Mouse (Mus musculus): ENCODE measurements around the gene Cmbl. TPM values are rescaled to one million over a fixed set of nuclear protein-coding genes. Genes with fewer than 3 reads are reported as not detected.

The Cmbl gene
- total and polyA plus RNA-seq, 2 experiments = 374 to 434 TPM

DNA sequence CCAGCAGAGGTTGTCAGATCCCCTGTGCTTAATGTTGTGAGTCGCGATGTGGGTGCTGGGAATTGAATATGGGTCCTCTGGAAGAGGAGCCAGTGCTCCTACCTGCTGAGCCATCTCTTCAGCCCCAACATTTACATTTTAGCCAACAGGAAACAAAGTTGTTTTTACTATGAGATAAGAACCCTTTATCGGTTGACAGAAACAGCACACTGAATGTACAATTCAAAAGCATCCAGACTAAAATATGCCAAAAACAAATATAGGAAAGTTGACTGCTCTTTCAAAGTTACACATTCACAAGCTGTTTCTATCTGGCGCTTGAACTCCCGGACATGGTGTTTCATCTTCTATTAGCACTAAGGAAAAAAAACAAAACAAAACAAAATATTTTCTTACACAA lies 20.9 kb downstream of the Cmbl start:
- no peak overlapping the region for H3K27ac ChIP-seq (replicated peaks; ENCODE audit: insufficient read depth, low read depth, low read length)
- peaks cover 34% of the 10 kb centered on the region for H3K36me3 ChIP-seq (ENCODE audit: control insufficient read depth, insufficient read depth, low read length)
- no peaks in the 10 kb centered on the region for H3K79me2 ChIP-seq (ENCODE audit: control insufficient read depth, insufficient read depth, low read length)
- no peak overlapping the region for H3K9ac ChIP-seq (ENCODE audit: low read depth, low read length)
- H3K4me1 ChIP-seq (ENCODE audit: control insufficient read depth, insufficient read depth, low read length) = peaks cover 22% of the 10 kb centered on the region
- no peaks in the 10 kb centered on the region for H3K27me3 ChIP-seq (ENCODE audit: control insufficient read depth, insufficient read depth, low read length)
- no peak for TF ChIP-seq POLR2A (IDR thresholded peaks at IDR 0.05; ENCODE audit: extremely low read depth, insufficient read depth, low read length)
- no peak for TF ChIP-seq CTCF (IDR thresholded peaks at IDR 0.05; ENCODE audit: low read depth, low read length)
- H3K4me3 ChIP-seq (ENCODE audit: insufficient read depth, low read depth, low read length) = no peak overlapping the region
- 55% methylated on average over 5 of the region's 5 CpGs for WGBS
- no peak for DNase-seq (ENCODE audit: extremely low read depth, low read depth, low spot score)

DNA sequence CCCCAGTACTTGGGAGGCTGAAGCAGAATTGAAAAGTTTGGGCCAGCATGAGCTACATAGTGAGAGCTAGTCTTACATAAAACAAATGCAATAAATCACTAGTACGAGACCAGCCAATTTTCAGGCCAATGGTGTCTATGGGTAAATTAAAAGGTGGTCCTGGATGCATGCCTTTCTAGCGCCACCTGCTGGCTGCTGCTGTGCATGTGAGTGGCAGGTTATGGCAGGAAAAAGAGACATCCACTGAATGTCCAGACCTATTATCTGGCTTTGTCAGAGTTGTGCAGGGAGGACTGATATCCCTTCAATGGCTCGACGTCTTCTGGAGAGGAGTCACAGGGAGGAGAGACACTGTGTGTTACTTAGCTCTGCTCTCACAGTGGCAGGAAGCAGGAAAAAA lies 21.3 kb downstream of the Cmbl start:
- H3K9ac ChIP-seq (ENCODE audit: low read depth, low read length) = no peak overlapping the region
- no peaks in the 10 kb centered on the region for H3K27me3 ChIP-seq (ENCODE audit: control insufficient read depth, insufficient read depth, low read length)
- peaks cover 39% of the 10 kb centered on the region for H3K36me3 ChIP-seq (ENCODE audit: control insufficient read depth, insufficient read depth, low read length)
- H3K4me3 ChIP-seq (ENCODE audit: insufficient read depth, low read depth, low read length) = no peak overlapping the region
- TF ChIP-seq POLR2A (IDR thresholded peaks at IDR 0.05; ENCODE audit: extremely low read depth, insufficient read depth, low read length) (no peak), CTCF (IDR thresholded peaks at IDR 0.05; ENCODE audit: low read depth, low read length) (peak; percentile 98)
- 6% methylated on average over 4 of the region's 4 CpGs for WGBS
- H3K27ac ChIP-seq (replicated peaks; ENCODE audit: insufficient read depth, low read depth, low read length) = no peak overlapping the region
- H3K79me2 ChIP-seq (ENCODE audit: control insufficient read depth, insufficient read depth, low read length) = no peaks in the 10 kb centered on the region
- peak; percentile 69 for DNase-seq (ENCODE audit: extremely low read depth, low read depth, low spot score)
- H3K4me1 ChIP-seq (ENCODE audit: control insufficient read depth, insufficient read depth, low read length) = peaks cover 20% of the 10 kb centered on the region

DNA sequence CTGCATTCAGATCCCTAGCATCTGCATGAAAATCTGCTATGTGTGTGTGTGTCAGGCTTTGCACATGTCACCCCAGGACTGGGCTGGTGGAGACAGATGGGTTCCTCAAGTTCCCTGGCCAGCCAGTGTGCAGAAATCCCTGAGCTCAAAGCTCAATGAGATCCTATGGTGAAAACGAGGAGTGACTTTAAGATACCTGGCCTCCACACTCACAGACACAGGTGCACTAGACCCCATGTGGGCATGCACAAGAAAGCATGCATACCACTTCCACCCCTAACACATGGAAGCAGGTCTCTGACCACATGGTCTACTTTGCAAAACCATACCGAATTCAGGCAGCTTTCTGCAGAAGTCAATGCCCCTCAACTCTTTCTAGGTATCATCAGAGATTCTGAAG lies 22.6 kb downstream of the Cmbl start:
- H3K4me3 ChIP-seq (ENCODE audit: insufficient read depth, low read depth, low read length) = no peak overlapping the region
- WGBS = 76% methylated on average over 2 of the region's 2 CpGs

DNA sequence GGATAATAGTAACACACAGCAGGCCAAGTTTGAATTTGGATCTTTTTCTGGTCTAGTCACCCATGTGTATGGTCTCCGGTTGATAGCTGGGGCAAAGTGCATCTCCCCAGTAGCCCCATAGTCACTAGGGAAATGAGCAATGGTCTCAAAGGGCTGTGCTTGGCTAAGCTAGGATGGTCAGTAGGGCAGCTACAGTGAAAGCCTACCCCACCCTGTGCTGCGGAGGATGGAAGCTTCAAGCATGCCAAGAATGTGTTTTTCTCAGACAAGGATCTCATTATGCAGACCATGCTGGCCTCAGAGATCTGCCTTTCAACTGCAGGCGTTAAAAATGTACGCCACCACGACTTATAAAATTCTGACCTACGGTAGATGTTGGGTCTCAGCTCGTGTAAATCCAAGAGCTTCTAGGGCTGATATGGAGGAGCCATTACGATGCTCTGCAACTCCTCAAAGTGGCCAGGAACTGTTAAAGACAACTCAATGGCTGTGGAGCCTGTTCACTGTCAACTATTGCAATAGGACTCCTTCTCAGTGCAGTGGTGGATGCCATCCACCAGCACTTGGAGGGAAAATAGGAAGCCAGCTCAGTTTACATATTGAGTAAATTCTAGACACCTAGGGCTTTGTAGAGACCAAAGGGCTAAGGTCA lies 23.9 kb downstream of the Cmbl start:
- TF ChIP-seq POLR2A (IDR thresholded peaks at IDR 0.05; ENCODE audit: extremely low read depth, insufficient read depth, low read length) (no peak), CTCF (IDR thresholded peaks at IDR 0.05; ENCODE audit: low read depth, low read length) (no peak)
- Histone ChIP-seq H3K36me3 (ENCODE audit: control insufficient read depth, insufficient read depth, low read length) (peaks cover 61% of the 10 kb centered on the region), H3K79me2 (ENCODE audit: control insufficient read depth, insufficient read depth, low read length) (no peaks in the 10 kb centered on the region), H3K27me3 (ENCODE audit: control insufficient read depth, insufficient read depth, low read length) (no peaks in the 10 kb centered on the region), H3K9ac (ENCODE audit: low read depth, low read length) (no peak overlapping the region), H3K4me1 (ENCODE audit: control insufficient read depth, insufficient read depth, low read length) (peaks cover 5% of the 10 kb centered on the region), H3K4me3 (ENCODE audit: insufficient read depth, low read depth, low read length) (no peak overlapping the region), H3K27ac (replicated peaks; ENCODE audit: insufficient read depth, low read depth, low read length) (no peak overlapping the region)
- 77% methylated on average over 8 of the region's 8 CpGs for WGBS
- no peak for DNase-seq (ENCODE audit: extremely low read depth, low read depth, low spot score)

More for the DNA sequence above, 22.6 kb downstream of the Cmbl start:
- no peak overlapping the region for H3K9ac ChIP-seq (ENCODE audit: low read depth, low read length)
- no peak for DNase-seq (ENCODE audit: extremely low read depth, low read depth, low spot score)
- no peaks in the 10 kb centered on the region for H3K27me3 ChIP-seq (ENCODE audit: control insufficient read depth, insufficient read depth, low read length)
- no peak overlapping the region for H3K27ac ChIP-seq (replicated peaks; ENCODE audit: insufficient read depth, low read depth, low read length)
- H3K36me3 ChIP-seq (ENCODE audit: control insufficient read depth, insufficient read depth, low read length) = peaks cover 48% of the 10 kb centered on the region
- H3K4me1 ChIP-seq (ENCODE audit: control insufficient read depth, insufficient read depth, low read length) = peaks cover 10% of the 10 kb centered on the region
- no peak for TF ChIP-seq CTCF (IDR thresholded peaks at IDR 0.05; ENCODE audit: low read depth, low read length)
- TF ChIP-seq POLR2A (IDR thresholded peaks at IDR 0.05; ENCODE audit: extremely low read depth, insufficient read depth, low read length) = no peak
- H3K79me2 ChIP-seq (ENCODE audit: control insufficient read depth, insufficient read depth, low read length) = no peaks in the 10 kb centered on the region

DNA sequence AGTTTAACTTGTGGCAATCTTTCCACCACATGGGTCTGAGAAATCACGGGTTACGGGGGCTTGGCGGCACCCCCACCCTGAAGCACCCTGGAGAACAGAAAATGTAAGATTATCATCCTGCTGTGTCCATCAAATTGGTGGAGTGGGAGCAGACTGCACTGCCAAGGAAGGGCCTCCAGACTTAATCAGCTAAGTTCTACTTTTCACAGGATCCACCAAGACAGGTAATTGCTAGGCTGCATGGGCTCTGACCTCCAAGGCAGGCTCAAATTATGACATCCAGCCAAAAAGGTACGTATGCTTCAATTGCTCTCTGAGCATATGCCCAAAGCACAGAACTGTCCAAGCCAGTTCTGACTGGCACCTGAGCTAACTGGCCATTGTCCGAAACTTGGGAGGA lies 25.0 kb downstream of the Cmbl start:
- H3K36me3 ChIP-seq (ENCODE audit: control insufficient read depth, insufficient read depth, low read length) = peaks cover 68% of the 10 kb centered on the region
- H3K27me3 ChIP-seq (ENCODE audit: control insufficient read depth, insufficient read depth, low read length) = no peaks in the 10 kb centered on the region
- no peak for DNase-seq (ENCODE audit: extremely low read depth, low read depth, low spot score)
- TF ChIP-seq CTCF (IDR thresholded peaks at IDR 0.05; ENCODE audit: low read depth, low read length) = no peak
- TF ChIP-seq POLR2A (IDR thresholded peaks at IDR 0.05; ENCODE audit: extremely low read depth, insufficient read depth, low read length) = no peak
- H3K4me3 ChIP-seq (ENCODE audit: insufficient read depth, low read depth, low read length) = no peak overlapping the region
- peaks cover 1% of the 10 kb centered on the region; the same call in 1 of the 2 replicates for H3K4me1 ChIP-seq (ENCODE audit: control insufficient read depth, insufficient read depth, low read length)
- H3K27ac ChIP-seq (replicated peaks; ENCODE audit: insufficient read depth, low read depth, low read length) = no peak overlapping the region
- no peak overlapping the region for H3K9ac ChIP-seq (ENCODE audit: low read depth, low read length)
- WGBS = 87% methylated on average over 5 of the region's 5 CpGs
- no peaks in the 10 kb centered on the region for H3K79me2 ChIP-seq (ENCODE audit: control insufficient read depth, insufficient read depth, low read length)

DNA sequence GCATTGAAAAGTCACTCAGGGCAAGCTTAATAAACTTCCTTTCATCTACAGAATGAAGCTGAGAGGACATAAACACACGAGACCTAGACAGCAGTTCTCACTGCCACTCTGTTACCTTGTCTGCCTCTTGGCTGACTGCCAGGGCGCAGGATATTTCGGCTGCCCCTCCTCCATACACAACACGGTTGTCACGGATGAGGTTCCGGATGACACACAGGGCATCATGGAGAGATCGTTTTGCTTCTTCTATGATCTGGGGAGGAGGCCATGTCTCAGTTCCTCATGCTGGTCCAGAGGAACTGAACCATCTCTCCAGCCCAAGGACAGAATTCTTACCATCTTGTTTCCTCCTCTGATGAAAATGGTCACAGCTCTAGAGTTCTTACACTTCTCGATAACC lies 27.3 kb downstream of the Cmbl start:
- no peaks in the 10 kb centered on the region for H3K79me2 ChIP-seq (ENCODE audit: control insufficient read depth, insufficient read depth, low read length)
- TF ChIP-seq CTCF (IDR thresholded peaks at IDR 0.05; ENCODE audit: low read depth, low read length) (no peak), POLR2A (IDR thresholded peaks at IDR 0.05; ENCODE audit: extremely low read depth, insufficient read depth, low read length) (no peak)
- no peak overlapping the region for H3K9ac ChIP-seq (ENCODE audit: low read depth, low read length)
- H3K27ac ChIP-seq (replicated peaks; ENCODE audit: insufficient read depth, low read depth, low read length) = no peak overlapping the region
- H3K27me3 ChIP-seq (ENCODE audit: control insufficient read depth, insufficient read depth, low read length) = no peaks in the 10 kb centered on the region
- peaks cover 78% of the 10 kb centered on the region for H3K36me3 ChIP-seq (ENCODE audit: control insufficient read depth, insufficient read depth, low read length)
- DNase-seq (ENCODE audit: extremely low read depth, low read depth, low spot score) = no peak
- H3K4me1 ChIP-seq (ENCODE audit: control insufficient read depth, insufficient read depth, low read length) = no peaks in the 10 kb centered on the region
- 61% methylated on average over 8 of the region's 8 CpGs for WGBS
- no peak overlapping the region for H3K4me3 ChIP-seq (ENCODE audit: insufficient read depth, low read depth, low read length)
